ENCODE assay signal across 25 mouse cellular contexts in genomic region chr14:10658219-10658618, GRCm38 (mm10).
DNase-seq lines count a peak whose midpoint lies in the region; ATAC-seq and TF ChIP-seq lines count a peak whose summit lies in the region.
"Had no signal": no experiment of that assay in that cellular context is flagged by ENCODE, and none has a peak within 500 bp of the region (broad histone marks: within the 10 kb centered on the region; RNA-seq: fewer than 3 reads in every experiment).

No protein-coding gene starts in this region.

- H3K4me2 ChIP-seq in intestine, postnatal 0 days (replicated peaks; ENCODE audit: low read depth), result no peak overlapping the region
- H3K4me2 ChIP-seq in stomach, postnatal 0 days (replicated peaks; ENCODE audit: low read depth), result no peak overlapping the region
- H3K4me2 ChIP-seq: embryonic facial prominence, embryonic 13.5 days; embryonic facial prominence, embryonic 15.5 days; forebrain, embryonic 12.5 days had no signal

- 74% methylated on average over 1 of the region's 1 CpGs for WGBS in intestine, postnatal 0 days
- 86% methylated on average over 1 of the region's 1 CpGs for WGBS in stomach, postnatal 0 days

- H3K27me3 ChIP-seq in intestine, postnatal 0 days (replicated peaks; ENCODE audit: control insufficient read depth, insufficient read depth, low read length), result no peaks in the 10 kb centered on the region
- no peaks in the 10 kb centered on the region for H3K27me3 ChIP-seq in stomach, postnatal 0 days (ENCODE audit: control insufficient read depth, insufficient read depth, low read length)
- H3K27me3 ChIP-seq: CH12.LX; embryonic facial prominence, embryonic 13.5 days; embryonic facial prominence, embryonic 15.5 days; forebrain, embryonic 12.5 days had no signal

- ATAC-seq in intestine, postnatal 0 days, result peak; percentile 85
- peak; percentile 66; the same call in 1 of the 2 replicates for ATAC-seq in stomach, postnatal 0 days (ENCODE audit: low FRiP score, low TSS enrichment)
- ATAC-seq: forebrain, embryonic 14.5 days; forebrain, embryonic 16.5 days had no signal

- peak; percentile 1 for DNase-seq in heart, adult 11 months
- DNase-seq in heart, postnatal 36 days, result no peak
- no peak for DNase-seq in stomach, postnatal 0 days (ENCODE audit: low spot score)
- no peak for DNase-seq in MN1 (ENCODE audit: low spot score)
- DNase-seq: adrenal gland, adult 2 months; adrenal gland, postnatal 10 days; adrenal gland, postnatal 25 days; B cell, adult 2 months; cerebellum, adult 11 months; cerebellum, adult 18-20 months; cerebellum, adult 8-10 months; cerebellum, adult 9-11 months; cerebellum, postnatal 14 days; cerebellum, postnatal 36 days; embryo, embryonic 11 days had no signal

- TF ChIP-seq EP300 in stomach, postnatal 0 days (optimal IDR thresholded peaks at IDR 0.05), result no peak

- TF ChIP-seq CTCF in intestine, postnatal 0 days (IDR thresholded peaks at IDR 0.05; ENCODE audit: low read depth), result no peak
- TF ChIP-seq CTCF in stomach, postnatal 0 days (IDR thresholded peaks at IDR 0.05; ENCODE audit: low read depth), result no peak

- H3K4me1 ChIP-seq in intestine, postnatal 0 days (replicated peaks; ENCODE audit: control insufficient read depth, insufficient read depth, low read length), result no peaks in the 10 kb centered on the region
- no peaks in the 10 kb centered on the region for H3K4me1 ChIP-seq in stomach, postnatal 0 days (replicated peaks; ENCODE audit: control insufficient read depth, insufficient read depth)
- H3K4me1 ChIP-seq: embryonic facial prominence, embryonic 15.5 days; forebrain, embryonic 12.5 days had no signal

- no peak overlapping the region for H3K4me3 ChIP-seq in intestine, postnatal 0 days (ENCODE audit: low read depth, low read length)
- H3K4me3 ChIP-seq in stomach, postnatal 0 days (ENCODE audit: low read depth, low read length), result no peak overlapping the region
- H3K4me3 ChIP-seq: embryonic facial prominence, embryonic 13.5 days; embryonic facial prominence, embryonic 15.5 days; erythroblast, embryonic 14.5 days; forebrain, embryonic 10.5 days; forebrain, embryonic 12.5 days had no signal

- intact Hi-C loops in heart, postnatal 36 days (cut with DNase I), result loop anchor here (10.0 kb wide), 1 partner anchor 497 kb away; no protein-coding TSS in a partner anchor

- H3K9me3 ChIP-seq in intestine, postnatal 0 days (ENCODE audit: control insufficient read depth), result no peaks in the 10 kb centered on the region
- H3K9me3 ChIP-seq in stomach, postnatal 0 days (ENCODE audit: control insufficient read depth, low read length), result no peaks in the 10 kb centered on the region
- H3K9me3 ChIP-seq: embryonic facial prominence, embryonic 13.5 days; embryonic facial prominence, embryonic 15.5 days; forebrain, embryonic 10.5 days; forebrain, embryonic 12.5 days had no signal

- no peak overlapping the region for H3K9ac ChIP-seq in intestine, postnatal 0 days (ENCODE audit: low read depth, low read length)
- no peak overlapping the region for H3K9ac ChIP-seq in stomach, postnatal 0 days (ENCODE audit: low read length)
- H3K9ac ChIP-seq: embryonic facial prominence, embryonic 13.5 days; embryonic facial prominence, embryonic 15.5 days; forebrain, embryonic 12.5 days had no signal

- no peaks in the 10 kb centered on the region for H3K36me3 ChIP-seq in intestine, postnatal 0 days (ENCODE audit: control insufficient read depth, insufficient read depth)
- no peaks in the 10 kb centered on the region for H3K36me3 ChIP-seq in stomach, postnatal 0 days (ENCODE audit: control insufficient read depth, insufficient read depth, low read length)
- H3K36me3 ChIP-seq: embryonic facial prominence, embryonic 13.5 days; embryonic facial prominence, embryonic 15.5 days; forebrain, embryonic 10.5 days; forebrain, embryonic 12.5 days; G1E had no signal

- no peak overlapping the region for H3K27ac ChIP-seq in intestine, postnatal 0 days (ENCODE audit: low read depth, low read length)
- H3K27ac ChIP-seq in stomach, postnatal 0 days (replicated peaks), result no peak overlapping the region
- H3K27ac ChIP-seq: embryonic facial prominence, embryonic 13.5 days; embryonic facial prominence, embryonic 15.5 days; forebrain, embryonic 10.5 days; forebrain, embryonic 12.5 days had no signal
